Mouse (Mus musculus) mesoderm, embryonic 11.5 days (tissue): Measurements from ENCODE around the gene Slc6a5.
"Not testable (repeated sequence)": the region's sequence is repeated elsewhere in the genome, so short reads cannot be mapped to it uniquely, and the experiment has no call there.

Source experiments
- DNase-seq: peaks from one replicate; pipeline ENCODE4 v3.0.0-alpha.2; 2012; ENCODE audit warnings: low read depth, low spot score

The Slc6a5 gene

GRCm38 (mm10) chr7:49913164-49913563 lies 3.2 kb downstream of the Slc6a5 start:
- no peak for DNase-seq

- no peak for DNase-seq
These were observed 3.9 kb downstream of the Slc6a5 start for GRCm38 (mm10) chr7:49913728-49914328.

GRCm38 (mm10) chr7:49914946-49915345 lies 5.0 kb downstream of the Slc6a5 start:
- no peak for DNase-seq

GRCm38 (mm10) chr7:49915471-49915870 lies 5.5 kb downstream of the Slc6a5 start:
- no peak for DNase-seq

- DNase-seq = no peak
These were observed 9.5 kb downstream of the Slc6a5 start for GRCm38 (mm10) chr7:49919494-49919893.

GRCm38 (mm10) chr7:49920751-49921150 lies 10.8 kb downstream of the Slc6a5 start:
- no peak for DNase-seq

- DNase-seq = no peak
These were observed 13.0 kb downstream of the Slc6a5 start for GRCm38 (mm10) chr7:49922928-49923327.

- peak; percentile 92 for DNase-seq
These were observed 13.4 kb downstream of the Slc6a5 start for GRCm38 (mm10) chr7:49923376-49923775.

- DNase-seq = no peak
These were observed 18.6 kb downstream of the Slc6a5 start for GRCm38 (mm10) chr7:49928571-49928970.

- no peak for DNase-seq
These were observed 20.1 kb downstream of the Slc6a5 start for GRCm38 (mm10) chr7:49929999-49930398.

GRCm38 (mm10) chr7:49933386-49934115 lies 23.6 kb downstream of the Slc6a5 start:
- not testable (repeated sequence) for DNase-seq

- no peak for DNase-seq
These were observed 26.9 kb downstream of the Slc6a5 start for GRCm38 (mm10) chr7:49936821-49937220.

GRCm38 (mm10) chr7:49942023-49942422 lies 32.1 kb downstream of the Slc6a5 start:
- no peak for DNase-seq

- no peak for DNase-seq
These were observed 32.5 kb downstream of the Slc6a5 start for GRCm38 (mm10) chr7:49942490-49942889.

GRCm38 (mm10) chr7:49946691-49947090 lies 36.7 kb downstream of the Slc6a5 start:
- DNase-seq = no peak

- peak; percentile 47 for DNase-seq
These were observed 43.7 kb downstream of the Slc6a5 start for GRCm38 (mm10) chr7:49953546-49954181.

GRCm38 (mm10) chr7:49954834-49955233 lies 44.9 kb downstream of the Slc6a5 start:
- DNase-seq = no peak

GRCm38 (mm10) chr7:49957142-49957541 lies 47.2 kb downstream of the Slc6a5 start:
- DNase-seq = no peak

GRCm38 (mm10) chr7:49963764-49964163 lies 53.8 kb downstream of the Slc6a5 start:
- DNase-seq = no peak

GRCm38 (mm10) chr7:49969516-49969915 lies 59.6 kb downstream of the Slc6a5 start:
- DNase-seq = no peak

GRCm38 (mm10) chr7:49974841-49975440 lies 65.0 kb downstream of the Slc6a5 start, which contains the start of gene Nell1:
Nell1 (plus strand) TSS chr7:49974864.
- DNase-seq = peak; percentile 61

- no peak for DNase-seq
These were observed 65.6 kb downstream of the Slc6a5 start for GRCm38 (mm10) chr7:49975441-49976121.
